Mouse (Mus musculus) megakaryocyte, embryonic 14.5 days (primary cell): Measurements from ENCODE around the gene Col11a2.

Source experiments
- FLI1 ChIP-seq: IDR thresholded peaks from 2 replicates; pipeline ENCODE4 v1.6.1; 2012; ENCODE audit warnings: low read length, inconsistent platforms, mixed read lengths
- GATA1 ChIP-seq: IDR thresholded peaks from 3 replicates; pipeline ENCODE4 v1.6.1; 2012; ENCODE audit warnings: mixed read lengths, low read length, inconsistent platforms, borderline replicate concordance

- TF ChIP-seq GATA1 (no peak), FLI1 (no peak)
Observed at GRCm38 (mm10) chr17:34045941-34046340, 6.7 kb downstream of the Col11a2 start.
